Mouse (Mus musculus): ENCODE data around the gene Rbp2.

The Rbp2 gene

GRCm38 (mm10) chr9:98485815-98486214 lies at the start of gene Rbp2:
Rbp2 (plus strand) TSS chr9:98486115.
- TF ChIP-seq GATA4 (IDR thresholded peaks at IDR 0.05; ENCODE audit: insufficient replicate concordance, low read length) = no peak

GRCm38 (mm10) chr9:98437819-98438218 lies 48.1 kb upstream of the Rbp2 start:
- no peak for TF ChIP-seq GATA4 (IDR thresholded peaks at IDR 0.05; ENCODE audit: insufficient replicate concordance, low read length)

- no peak for TF ChIP-seq GATA4 (IDR thresholded peaks at IDR 0.05; ENCODE audit: insufficient replicate concordance, low read length)
Observed at GRCm38 (mm10) chr9:98439091-98439490, 46.8 kb upstream of the Rbp2 start.

GRCm38 (mm10) chr9:98442638-98443037 lies 43.3 kb upstream of the Rbp2 start:
- TF ChIP-seq GATA4 (IDR thresholded peaks at IDR 0.05; ENCODE audit: insufficient replicate concordance, low read length) = no peak

- no peak for TF ChIP-seq GATA4 (IDR thresholded peaks at IDR 0.05; ENCODE audit: insufficient replicate concordance, low read length)
Observed at GRCm38 (mm10) chr9:98445359-98446149, 40.4 kb upstream of the Rbp2 start.

DNA sequence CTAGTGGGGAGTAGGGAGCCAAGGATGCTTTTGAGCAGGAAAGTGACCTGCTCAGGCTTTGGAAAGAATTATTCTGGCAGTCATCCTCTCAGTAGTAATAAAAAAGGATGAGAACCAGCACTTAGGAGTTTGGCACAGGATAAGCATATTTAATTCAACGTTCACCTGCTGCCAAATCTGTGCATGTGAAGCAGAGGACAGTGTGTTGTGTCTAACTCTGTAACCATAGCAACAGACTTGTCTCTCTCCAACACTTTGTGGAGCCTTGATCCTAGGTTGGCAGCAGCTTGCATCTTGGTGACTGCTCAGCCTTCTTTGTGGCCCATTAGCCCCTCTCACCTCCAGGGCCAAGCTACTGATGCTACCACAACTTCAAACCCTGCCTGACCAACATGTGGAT lies 34.9 kb upstream of the Rbp2 start:
- TF ChIP-seq GATA4 (IDR thresholded peaks at IDR 0.05; ENCODE audit: insufficient replicate concordance, low read length) = no peak

DNA sequence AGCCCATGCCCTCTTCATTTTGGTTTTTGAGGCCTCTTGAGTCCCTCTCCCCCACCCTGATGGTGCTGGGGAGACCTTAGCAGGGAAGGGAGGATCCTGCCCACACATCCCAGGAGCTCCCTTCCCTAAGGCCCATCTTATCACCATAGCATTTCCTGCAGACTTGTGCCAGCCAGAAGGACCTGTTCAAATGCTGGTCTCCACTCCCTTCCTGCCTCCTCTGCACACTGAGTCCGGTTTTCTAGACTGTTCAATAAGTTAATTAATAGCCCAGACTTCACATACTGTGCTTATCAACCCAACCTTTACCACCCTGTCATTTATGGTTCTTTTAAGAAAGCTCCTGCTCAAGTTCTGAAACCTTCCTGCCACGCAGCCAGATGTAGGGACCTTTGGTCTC lies 19.2 kb upstream of the Rbp2 start:
- TF ChIP-seq GATA4 (IDR thresholded peaks at IDR 0.05; ENCODE audit: insufficient replicate concordance, low read length) = no peak

DNA sequence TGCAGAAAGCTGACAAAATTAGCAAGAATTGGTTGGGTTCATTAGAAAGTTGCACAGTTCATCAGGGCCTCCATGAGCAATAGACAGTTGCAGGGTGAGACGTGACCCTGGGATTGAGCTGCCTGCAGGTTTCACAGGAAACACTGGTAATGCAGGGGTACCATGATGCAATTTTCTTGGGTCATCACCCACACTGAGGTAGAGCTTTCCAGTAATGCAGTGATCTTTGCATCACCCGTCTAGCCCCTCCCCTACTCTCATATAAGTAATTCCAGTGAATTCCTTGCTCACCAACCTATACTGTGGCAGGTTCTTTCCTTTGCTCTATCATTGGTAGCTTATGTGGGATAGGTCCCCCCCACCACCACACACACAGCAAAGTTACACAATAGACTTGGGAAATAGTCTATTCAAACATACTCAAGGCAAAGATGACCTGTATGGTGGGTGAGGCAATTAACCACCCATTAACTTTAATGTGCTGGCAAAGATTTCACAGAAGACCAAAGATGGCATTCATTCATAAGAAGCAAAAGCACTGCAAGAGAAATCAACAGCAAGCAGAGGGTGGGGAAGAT lies 5.7 kb upstream of the Rbp2 start:
- no peak for TF ChIP-seq GATA4 (IDR thresholded peaks at IDR 0.05; ENCODE audit: insufficient replicate concordance, low read length)

DNA sequence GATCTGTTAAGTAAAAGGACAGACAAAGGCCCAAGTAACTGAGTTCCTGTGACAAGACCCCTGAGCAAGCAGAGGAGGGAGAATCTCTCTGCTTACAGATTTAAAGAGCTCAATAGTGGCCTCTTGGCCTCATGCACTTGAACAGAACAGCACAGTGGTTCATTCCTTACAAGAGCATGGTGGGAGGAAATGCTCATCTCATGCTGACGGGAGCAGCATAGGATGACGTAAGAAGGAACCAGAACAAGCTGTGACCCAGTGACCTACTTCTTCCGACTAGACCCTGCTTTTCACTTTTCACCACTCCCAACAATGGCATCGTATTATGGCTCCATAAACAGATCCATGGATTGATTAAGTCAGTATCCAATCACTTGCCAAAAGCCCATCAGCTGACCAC lies 3.7 kb upstream of the Rbp2 start:
- no peak for TF ChIP-seq GATA4 (IDR thresholded peaks at IDR 0.05; ENCODE audit: insufficient replicate concordance, low read length)

DNA sequence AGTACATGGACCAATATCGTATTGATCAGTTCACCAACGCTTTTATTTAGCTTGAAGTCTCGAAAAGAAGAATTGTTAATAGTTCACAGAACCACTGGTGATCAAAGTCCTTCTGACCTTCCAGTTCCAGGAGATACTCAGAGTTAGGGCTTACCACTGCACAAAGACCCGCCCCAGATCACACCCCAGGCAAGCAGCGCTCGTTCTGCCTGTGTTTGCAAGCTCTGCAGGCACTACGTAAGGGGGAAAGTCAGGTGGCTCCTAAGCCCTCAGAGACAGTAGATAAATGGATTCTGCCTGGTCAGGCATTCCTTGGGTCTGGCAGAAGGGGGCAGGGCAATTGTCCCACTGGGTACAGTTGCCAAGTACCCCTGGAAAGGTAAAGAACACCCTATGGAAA lies 895 bp upstream of the Rbp2 start:
- TF ChIP-seq GATA4 (IDR thresholded peaks at IDR 0.05; ENCODE audit: insufficient replicate concordance, low read length) = no peak

GRCm38 (mm10) chr9:98487273-98487672 lies 1.4 kb downstream of the Rbp2 start:
- TF ChIP-seq GATA4 (IDR thresholded peaks at IDR 0.05; ENCODE audit: insufficient replicate concordance, low read length) = no peak

DNA sequence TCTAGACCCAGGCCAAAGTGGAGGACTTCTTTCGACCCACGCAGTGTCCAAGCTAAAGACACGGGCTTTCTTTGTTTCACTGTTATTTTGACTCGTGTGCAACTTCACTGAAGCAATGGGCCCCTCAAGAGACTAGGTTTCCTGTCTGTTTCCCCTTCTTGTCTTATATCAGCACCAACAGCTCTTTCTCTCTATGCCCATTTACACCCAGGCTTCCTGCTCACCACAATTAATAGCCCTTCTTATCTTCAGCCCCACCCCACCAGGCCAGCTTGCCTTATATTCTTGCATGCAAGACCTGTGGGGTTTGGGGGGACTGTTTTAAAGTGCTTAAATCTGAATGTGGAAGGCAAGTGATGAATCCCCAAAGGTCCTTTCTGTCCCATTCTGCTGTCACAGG lies 3.6 kb downstream of the Rbp2 start:
- no peak for TF ChIP-seq GATA4 (IDR thresholded peaks at IDR 0.05; ENCODE audit: insufficient replicate concordance, low read length)

- no peak for TF ChIP-seq GATA4 (IDR thresholded peaks at IDR 0.05; ENCODE audit: insufficient replicate concordance, low read length)
Observed at GRCm38 (mm10) chr9:98490128-98490527, 4.2 kb downstream of the Rbp2 start.

- TF ChIP-seq GATA4 (IDR thresholded peaks at IDR 0.05; ENCODE audit: insufficient replicate concordance, low read length) = no peak
Observed at GRCm38 (mm10) chr9:98491071-98491470, 5.2 kb downstream of the Rbp2 start.

- no peak for TF ChIP-seq GATA4 (IDR thresholded peaks at IDR 0.05; ENCODE audit: insufficient replicate concordance, low read length)
Observed at GRCm38 (mm10) chr9:98492212-98492611, 6.3 kb downstream of the Rbp2 start.

DNA sequence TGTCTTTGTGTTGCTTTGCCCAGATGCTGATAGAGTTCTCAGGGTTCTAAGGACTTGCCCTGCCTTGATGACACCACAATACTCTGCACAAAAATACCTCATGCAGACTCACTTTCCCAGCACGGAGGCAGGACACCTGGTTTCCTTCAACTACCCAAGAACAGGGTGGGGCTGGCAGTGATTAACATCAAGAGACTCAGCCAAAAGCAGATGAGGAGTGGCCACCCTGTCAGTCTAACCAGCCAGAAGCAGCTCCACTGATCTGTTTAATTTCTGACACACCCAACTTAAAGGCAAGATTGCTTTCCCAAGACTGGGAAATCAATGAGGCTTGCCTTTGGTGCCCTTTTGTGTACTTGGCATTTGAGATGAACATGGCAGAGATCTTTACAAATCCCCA lies 6.9 kb downstream of the Rbp2 start:
- TF ChIP-seq GATA4 (IDR thresholded peaks at IDR 0.05; ENCODE audit: insufficient replicate concordance, low read length) = no peak

DNA sequence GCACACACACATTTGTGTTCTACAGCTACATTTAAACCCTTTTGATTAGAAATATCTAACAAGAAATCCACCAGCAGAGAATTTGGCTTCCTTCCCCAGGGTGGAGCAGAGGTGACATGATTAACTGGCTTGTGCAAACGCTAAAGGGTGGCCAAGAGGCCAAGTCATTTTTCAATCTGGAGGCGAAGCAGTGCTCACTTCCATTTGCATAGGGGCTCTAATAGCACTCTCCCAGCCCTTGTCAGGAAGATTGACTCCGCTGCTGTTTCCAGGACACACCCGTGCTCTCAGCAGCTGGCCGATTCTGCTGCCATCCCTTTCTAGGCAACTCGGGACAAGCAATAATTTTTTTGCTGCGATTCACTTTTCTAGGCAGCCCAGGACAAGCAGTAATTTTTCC lies 11.2 kb downstream of the Rbp2 start:
- no peak for TF ChIP-seq GATA4 (IDR thresholded peaks at IDR 0.05; ENCODE audit: insufficient replicate concordance, low read length)

Measured in liver, adult (tissue).